17 mouse cellular contexts compared by ENCODE assay signal in genomic region chr7:131260946-131261345, GRCm38 (mm10).
A peak's percentile ranks its signal among the peaks of the same experiment; 100 is the strongest.
DNase-seq lines count a peak whose midpoint lies in the region; TF ChIP-seq lines count a peak whose summit lies in the region.
"Had no signal": no experiment of that assay in that cellular context is flagged by ENCODE, and none has a peak within 500 bp of the region (broad histone marks: within the 10 kb centered on the region; RNA-seq: fewer than 3 reads in every experiment).

No protein-coding gene starts in this region.

- DNase-seq in right cerebral cortex, adult 2 months (ENCODE audit: low spot score in 2 of 2): peak; percentile 28 to 57
- DNase-seq in right cerebral cortex, postnatal 14 days: no peak
- DNase-seq in layer of hippocampus, adult 2 months (ENCODE audit: low spot score in 2 of 2): peak; percentile 74 to 86
- DNase-seq in left cerebral cortex, postnatal 25 days (ENCODE audit: low spot score in 2 of 2): peak; percentile 29 to 71
- DNase-seq in spleen, adult 12 weeks (ENCODE audit: low spot score): no peak
- no peak for DNase-seq in lung, postnatal 25 days (ENCODE audit: low spot score)
- DNase-seq in heart, adult 9 months (ENCODE audit: low spot score in 2 of 2): no peak
- DNase-seq: cerebellum, adult 9-11 months; embryo, embryonic 11 days; heart, postnatal 4 days; kidney, adult 2 months; kidney, postnatal 36 days; thymus, adult 18-20 months had no signal

- no peak overlapping the region for H3K4me3 ChIP-seq in layer of hippocampus, adult 2 months
- H3K4me3 ChIP-seq: embryonic facial prominence, embryonic 15.5 days; forebrain, embryonic 10.5 days; limb, embryonic 13.5 days had no signal

- TF ChIP-seq CTCF in layer of hippocampus, adult 2 months (conservative IDR thresholded peaks at IDR 0.05): no peak

- H3K27ac ChIP-seq in layer of hippocampus, adult 2 months: no peak overlapping the region; the same call in 1 of the 2 replicates
- H3K27ac ChIP-seq: embryonic facial prominence, embryonic 15.5 days; forebrain, embryonic 10.5 days; limb, embryonic 13.5 days; liver, embryonic 14.5 days had no signal

- intact Hi-C loops in left cerebral cortex, postnatal 25 days (cut with DNase I): loop anchor here (2.0 kb wide), 1 partner anchor 74 kb away; no protein-coding TSS in a partner anchor

Comparison
In these comparisons a context has a peak if more than half of its experiments do, and no peak if none do; other contexts are left out.
1. DNase-seq: peak in right cerebral cortex, adult 2 months (2 of 2), layer of hippocampus, adult 2 months (2 of 2) and left cerebral cortex, postnatal 25 days (2 of 2); none in right cerebral cortex, postnatal 14 days (single experiment), spleen, adult 12 weeks (single experiment), lung, postnatal 25 days (single experiment) and heart, adult 9 months (0 of 2).